Mouse (Mus musculus): Measurements from ENCODE around the gene Mdm1. TPM values are rescaled to one million over a fixed set of nuclear protein-coding genes. Genes with fewer than 3 reads are reported as not detected.
"Not testable (repeated sequence)": the region's sequence is repeated elsewhere in the genome, so short reads cannot be mapped to it uniquely, and the experiment has no call there.

Mdm1 gene
- total RNA-seq, 1 experiment from 2014 or later, result 15.7 TPM

DNA sequence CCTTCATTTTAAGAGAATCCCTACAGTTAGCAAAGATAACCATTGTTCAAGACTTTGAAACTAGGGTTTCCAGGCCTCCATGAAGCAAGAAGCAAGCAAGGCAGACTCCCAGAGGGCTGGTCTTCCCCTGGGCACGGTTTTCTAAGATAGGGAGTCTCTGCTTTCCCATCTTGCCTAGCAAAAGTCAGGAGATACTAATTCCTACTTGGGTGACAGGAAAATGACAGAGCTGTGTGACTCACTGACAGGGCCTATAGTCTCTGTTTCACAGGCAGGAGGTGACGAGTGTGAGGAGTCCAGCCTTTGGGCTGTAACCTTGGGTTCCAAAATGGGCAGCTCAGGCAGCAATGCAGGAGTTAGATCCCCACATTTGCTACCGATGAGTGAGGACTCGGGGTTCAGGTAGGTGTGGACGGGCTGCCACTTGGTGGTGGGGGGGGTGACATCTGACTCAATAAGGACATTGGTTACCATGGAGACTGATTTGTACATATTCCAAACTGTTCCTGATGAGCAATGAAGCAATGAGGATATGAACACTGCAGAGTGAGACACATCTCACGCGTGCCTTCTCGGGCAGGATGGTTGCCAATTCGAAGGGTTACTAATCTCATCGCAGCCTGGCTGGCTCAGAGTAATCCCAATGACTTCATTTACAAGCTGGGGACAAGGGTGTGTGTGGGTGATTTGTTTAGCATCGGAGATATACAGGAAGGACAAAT is 19.0 kb upstream of the Mdm1 start:
- no peak for DNase-seq

DNA sequence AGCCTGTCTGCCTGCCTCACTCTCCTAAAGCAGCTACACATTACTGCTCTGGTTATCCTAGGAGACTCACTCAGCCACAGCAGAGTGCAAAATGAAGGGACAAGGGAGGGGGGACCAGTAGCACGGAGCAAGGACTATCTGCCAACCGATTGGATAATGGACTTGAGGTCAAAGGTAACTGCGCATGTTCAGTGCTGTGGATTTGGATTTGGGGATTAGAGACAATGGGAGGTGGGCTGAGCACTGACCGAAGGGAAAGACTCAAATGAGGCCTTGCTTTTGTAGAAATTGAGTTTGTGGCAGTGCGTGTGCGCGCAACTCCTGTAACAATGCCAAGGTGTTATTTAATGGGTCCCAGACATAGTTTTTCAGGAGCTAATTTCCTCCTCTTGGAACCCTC is 16.4 kb upstream of the Mdm1 start:
- no peak for DNase-seq

DNA sequence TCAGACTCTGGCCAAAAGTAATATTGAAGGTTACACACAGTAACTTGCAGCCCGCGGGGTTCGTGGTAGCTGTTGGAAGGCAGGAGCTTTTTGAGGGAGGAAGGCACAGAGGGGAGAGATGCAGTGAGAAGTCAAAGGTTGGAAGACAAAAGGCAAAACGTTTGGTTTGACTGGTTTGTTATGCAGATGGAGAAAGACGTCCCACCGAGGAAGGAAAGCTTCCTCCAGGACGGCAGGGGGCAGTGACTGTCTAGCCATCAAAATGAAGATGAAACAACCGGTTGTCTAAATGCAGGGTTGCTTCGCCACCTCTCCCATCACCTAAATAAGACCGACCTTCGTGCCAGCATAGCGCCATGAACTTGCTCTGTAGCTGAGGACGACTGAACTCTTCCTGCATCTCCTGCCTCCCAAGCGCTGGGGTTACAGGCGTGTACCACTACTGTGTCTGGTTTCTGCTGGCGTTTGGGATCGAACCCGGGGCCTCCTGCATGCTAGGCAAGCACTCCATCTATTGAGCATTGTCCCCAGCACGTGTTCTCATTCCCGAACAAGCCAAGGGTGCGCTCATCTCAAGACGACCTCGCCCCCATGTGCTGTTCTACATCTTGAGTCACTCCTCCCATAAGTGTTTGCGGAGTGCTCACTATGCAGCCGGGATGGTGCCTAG is 15.7 kb upstream of the Mdm1 start:
- no peak for DNase-seq

GRCm38 (mm10) chr10:118129001-118129682 is 12.5 kb upstream of the Mdm1 start:
- DNase-seq, result no peak

DNA sequence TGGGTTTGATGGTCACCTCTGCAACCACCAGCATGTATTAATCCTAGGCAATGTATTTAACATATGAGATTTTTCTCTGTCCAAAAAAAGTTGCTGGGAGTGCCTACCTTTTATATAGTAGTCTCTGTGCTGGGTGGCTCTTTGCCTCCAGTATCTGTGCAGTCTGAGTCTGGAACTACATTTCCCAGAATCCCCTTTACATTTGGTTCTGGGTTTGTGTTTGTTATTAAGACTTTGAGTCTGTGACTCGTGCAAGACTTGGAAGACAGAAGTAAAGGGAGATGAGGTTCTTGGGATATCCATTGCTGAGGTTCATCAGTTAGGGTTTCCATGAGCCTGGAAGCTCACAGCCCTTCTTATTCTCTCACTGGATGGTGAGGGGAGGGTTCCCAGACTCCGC is 11.6 kb upstream of the Mdm1 start:
- no peak for DNase-seq

- DNase-seq, result no peak
Measured at GRCm38 (mm10) chr10:118132993-118133392, 8.6 kb upstream of the Mdm1 start.

GRCm38 (mm10) chr10:118138508-118138907 is 3.1 kb upstream of the Mdm1 start:
- no peak for DNase-seq

- DNase-seq, result no peak
Measured at GRCm38 (mm10) chr10:118139837-118140570, 1.6 kb upstream of the Mdm1 start.

DNA sequence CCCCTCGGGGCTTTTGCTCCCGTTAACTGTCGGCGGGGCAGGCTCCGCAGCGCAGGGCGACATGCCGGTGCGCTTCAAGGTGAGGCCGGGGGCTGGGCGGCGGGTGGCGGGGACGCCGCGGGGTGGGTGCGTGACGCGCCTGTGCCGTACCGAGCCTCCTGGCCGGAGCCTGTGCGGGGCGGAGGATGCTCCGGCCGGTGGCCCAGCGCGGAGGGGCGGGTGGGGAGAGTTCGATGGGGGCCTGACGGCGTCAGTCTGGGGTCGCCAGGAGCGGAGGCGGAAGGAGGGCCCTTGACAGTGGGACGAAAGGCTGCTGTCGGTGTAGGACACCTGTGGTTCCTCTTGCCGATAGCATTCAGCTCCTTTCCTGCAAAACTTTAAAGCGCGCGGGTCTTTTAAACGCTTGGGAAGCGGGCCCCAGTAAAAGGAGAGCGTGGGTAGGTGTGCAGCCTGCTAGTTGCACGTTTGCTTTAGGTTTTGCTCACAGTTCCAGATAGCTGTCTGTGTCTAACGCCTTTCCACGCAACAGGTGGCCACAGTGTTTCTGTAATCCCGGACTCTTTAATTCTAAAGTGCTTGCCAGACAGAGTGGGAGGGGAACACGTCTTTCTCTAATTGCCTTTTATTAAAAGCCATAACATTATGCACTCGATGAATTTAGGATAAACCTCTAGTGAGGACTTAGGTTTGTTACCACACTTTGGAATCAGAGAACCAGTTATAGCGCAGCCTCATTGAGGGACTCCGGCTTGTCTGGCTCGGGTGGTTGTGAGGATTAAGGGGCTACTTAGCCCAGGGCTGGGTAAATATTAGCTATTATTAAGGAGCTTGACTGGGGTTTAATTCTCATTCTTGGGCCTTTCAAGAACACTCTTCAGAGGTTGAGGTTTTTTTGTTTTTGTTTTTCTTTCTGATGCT is 532 bp downstream of the Mdm1 start:
- no peak for DNase-seq

DNA sequence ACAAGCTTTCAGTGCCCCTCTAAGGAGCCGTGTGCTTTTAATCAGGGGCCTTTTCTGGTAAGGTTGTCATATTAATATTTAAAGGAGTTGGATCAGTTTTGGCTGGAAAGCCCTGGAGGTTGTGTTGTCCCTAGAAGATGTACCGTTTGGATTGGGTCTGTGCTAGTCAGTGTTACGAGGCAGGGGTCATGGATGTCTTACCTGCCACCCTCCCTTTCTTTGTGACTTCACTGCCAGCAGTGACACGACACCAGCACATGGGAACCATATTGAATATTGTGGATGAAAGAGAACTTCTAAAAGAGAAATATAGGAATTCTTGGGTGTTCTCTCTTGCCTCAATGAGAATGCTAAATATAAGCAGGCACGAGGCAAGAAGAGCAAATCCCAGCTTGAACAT is 7.8 kb downstream of the Mdm1 start:
- no peak for DNase-seq

- no peak for DNase-seq
Measured at GRCm38 (mm10) chr10:118150866-118151265, 9.3 kb downstream of the Mdm1 start.

DNA sequence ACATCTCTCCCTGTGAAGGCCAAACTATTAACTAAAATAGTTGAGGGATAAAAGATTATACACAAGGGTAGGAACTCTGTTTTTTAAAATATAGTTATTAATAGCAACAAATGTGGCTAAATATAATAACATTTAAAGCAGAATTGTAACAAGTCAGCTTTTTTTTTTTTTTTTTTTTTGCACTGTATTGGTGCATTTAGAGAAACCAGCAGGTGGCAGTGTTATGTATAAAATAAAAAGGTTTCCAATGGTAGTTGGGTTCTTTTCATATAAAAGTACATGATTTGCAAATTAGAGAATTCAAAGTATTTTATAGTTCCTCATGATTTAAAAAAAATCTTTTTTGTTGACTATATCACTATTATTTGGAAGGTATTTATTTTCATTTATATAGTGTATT is 14.3 kb downstream of the Mdm1 start:
- DNase-seq, result peak; percentile 14

DNA sequence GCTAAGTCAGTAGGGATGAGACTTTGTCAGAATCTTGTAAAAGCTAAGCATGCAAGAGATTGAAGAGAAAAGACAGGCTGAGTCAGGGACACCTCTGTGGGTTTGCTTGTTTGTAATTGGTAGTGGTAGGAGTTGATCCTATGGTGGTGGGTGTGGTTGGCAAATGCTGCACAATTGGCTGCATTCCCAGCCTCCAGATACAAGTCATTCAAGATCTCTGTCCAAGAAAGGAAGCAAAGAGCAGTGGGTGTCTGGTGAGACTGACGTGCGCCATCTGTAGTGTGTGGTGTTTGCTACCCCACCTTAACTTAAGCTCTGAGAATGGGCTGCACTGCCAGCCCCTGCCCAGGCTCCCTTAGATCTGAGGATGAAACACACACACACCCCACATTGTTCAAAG is 19.5 kb downstream of the Mdm1 start:
- no peak for DNase-seq

GRCm38 (mm10) chr10:118169212-118169611 is 27.6 kb downstream of the Mdm1 start:
- no peak for DNase-seq

- DNase-seq, result no peak
Measured at GRCm38 (mm10) chr10:118172416-118172815, 30.8 kb downstream of the Mdm1 start.

DNA sequence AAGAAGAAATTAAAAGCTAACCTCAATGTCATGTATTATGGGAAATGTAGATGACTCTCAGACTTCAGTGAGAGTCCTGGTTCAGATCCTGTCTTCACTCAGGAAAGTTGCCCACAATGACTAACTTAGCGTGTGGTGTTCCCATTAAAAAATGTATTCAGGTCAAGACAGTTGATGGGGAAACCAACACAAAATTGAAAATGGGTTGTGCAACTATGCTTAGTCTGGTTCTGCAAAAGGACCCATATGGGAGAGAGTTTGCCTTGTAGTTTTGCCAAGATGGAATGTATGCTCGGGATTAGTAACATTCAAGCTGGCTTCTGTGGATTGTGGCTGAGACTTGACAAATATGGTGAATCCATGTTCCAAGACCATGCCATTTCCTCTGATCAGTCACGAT is 31.3 kb downstream of the Mdm1 start:
- no peak for DNase-seq

DNA sequence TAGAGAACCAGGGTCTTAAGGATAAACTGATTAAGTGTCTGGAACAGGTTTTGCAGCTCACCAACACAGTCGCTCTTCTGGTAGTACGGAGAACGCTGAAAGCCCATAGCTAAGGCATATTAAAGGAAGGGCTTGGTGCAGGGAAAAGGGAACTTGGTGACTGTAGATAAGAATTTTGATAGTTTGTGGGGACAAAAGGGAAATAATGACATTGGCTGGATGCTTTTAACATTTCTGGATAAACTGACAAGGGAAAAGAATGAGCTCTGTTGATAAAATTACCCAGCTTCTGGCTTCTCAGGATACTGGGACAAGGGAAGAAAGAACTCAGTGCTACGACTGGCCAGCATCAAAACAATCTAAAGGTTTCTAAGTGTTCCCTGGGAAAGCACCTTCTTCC is 33.9 kb downstream of the Mdm1 start:
- not testable (repeated sequence) for DNase-seq

- no peak for DNase-seq
Measured at GRCm38 (mm10) chr10:118178735-118179151, 37.1 kb downstream of the Mdm1 start.

DNA sequence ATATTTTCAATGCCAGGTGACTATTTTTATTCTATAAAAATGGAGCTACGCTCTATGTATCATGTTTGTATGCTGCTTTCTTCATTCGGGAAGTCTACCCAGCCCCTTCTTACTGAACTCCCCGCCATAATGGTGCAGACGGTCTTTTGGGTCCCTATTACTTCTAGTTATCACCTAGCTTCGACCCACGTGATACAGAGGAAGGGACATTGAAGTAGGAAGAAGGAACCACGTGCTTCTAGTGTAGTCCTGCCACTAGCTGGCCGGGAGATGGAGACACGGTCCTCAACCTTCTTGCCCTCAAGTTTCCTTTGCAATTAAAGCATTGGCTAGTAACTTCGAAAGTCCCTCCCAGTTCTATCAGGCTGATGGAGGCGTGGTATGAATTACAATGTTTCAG is 37.7 kb downstream of the Mdm1 start:
- no peak for DNase-seq

DNA sequence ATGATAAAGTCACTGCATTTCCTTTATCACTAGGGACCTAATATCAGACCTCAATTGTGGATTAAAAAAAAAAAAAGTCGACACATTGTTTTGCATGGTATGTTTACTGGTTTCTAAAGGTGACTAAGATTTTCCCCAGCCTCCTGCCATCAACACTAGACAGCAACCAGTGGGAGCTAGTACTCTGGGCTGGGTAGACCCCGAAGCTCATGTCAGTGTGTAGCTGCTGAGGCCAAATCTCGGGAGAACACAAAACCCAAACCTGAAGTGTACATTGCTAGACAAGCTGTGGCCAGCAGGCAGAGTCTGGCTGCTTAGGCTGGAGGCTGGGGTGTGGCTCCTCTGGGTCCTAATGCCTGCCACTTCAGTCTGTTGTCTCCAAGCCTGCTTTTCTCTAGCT is 53.5 kb downstream of the Mdm1 start:
- DNase-seq, result not testable (repeated sequence)

GRCm38 (mm10) chr10:118204642-118205041 is 63.0 kb downstream of the Mdm1 start, which contains the start of gene Il22:
TSS of gene Il22 (plus strand) at chr10:118204942.
- no peak for DNase-seq

All from adrenal gland, postnatal 14 days (tissue).